Mouse (Mus musculus): ENCODE measurements around the gene Sgtb.

Gene Sgtb

DNA sequence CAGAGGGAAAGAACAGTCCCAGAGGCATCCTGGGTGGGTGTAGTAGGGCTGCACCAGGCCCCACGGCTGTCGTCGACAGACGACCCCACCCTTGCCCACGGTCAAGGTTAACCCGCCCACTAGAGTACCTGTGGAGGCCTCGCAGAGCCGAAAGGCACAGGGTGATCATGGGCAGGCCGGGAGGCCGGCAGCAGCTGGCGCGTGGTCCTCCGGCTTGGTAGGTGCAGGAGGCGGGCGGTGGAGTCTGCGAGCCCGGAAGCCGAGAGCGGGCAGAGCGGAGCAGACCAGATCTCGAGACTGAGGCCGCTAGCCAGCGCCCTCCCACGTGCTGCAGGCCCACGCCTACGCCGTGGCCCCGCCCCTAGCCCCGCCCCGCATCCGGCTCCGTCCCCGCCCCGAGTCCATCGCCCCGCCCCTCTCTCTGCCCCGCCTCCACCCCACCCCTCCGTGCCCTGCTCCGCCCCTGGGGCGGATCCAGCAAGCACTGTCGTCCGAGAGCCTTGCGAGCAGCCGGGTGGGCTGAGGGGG lies at the start of gene Sgtb, which contains the start of gene Nln:
Sgtb (plus strand) TSS at position 454 of the 528 bp plus-strand sequence.
Nln (minus strand) TSS at position 327 of the 528 bp plus-strand sequence.
- peak; percentile 90 for DNase-seq (ENCODE audit: low spot score)

DNA sequence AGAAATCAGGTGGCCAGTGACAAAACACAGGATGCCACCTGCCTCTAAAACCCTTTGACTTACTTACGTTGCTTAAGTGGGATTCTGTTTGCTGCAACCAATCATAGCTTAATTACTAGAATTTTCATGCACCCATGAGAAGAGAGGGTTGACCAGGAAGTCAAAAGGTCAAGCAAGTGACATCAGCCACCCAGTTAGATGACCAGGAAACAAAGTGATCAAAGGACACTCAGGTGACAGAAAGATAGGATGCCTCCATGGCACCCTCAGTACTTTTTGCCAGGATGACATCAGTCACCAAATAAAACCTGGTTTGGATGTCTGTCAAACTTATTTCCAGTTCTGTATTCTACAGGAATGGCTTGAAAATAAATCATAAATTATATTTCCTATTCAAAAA lies 49.3 kb upstream of the Sgtb start:
- no peak for DNase-seq (ENCODE audit: low spot score)

DNA sequence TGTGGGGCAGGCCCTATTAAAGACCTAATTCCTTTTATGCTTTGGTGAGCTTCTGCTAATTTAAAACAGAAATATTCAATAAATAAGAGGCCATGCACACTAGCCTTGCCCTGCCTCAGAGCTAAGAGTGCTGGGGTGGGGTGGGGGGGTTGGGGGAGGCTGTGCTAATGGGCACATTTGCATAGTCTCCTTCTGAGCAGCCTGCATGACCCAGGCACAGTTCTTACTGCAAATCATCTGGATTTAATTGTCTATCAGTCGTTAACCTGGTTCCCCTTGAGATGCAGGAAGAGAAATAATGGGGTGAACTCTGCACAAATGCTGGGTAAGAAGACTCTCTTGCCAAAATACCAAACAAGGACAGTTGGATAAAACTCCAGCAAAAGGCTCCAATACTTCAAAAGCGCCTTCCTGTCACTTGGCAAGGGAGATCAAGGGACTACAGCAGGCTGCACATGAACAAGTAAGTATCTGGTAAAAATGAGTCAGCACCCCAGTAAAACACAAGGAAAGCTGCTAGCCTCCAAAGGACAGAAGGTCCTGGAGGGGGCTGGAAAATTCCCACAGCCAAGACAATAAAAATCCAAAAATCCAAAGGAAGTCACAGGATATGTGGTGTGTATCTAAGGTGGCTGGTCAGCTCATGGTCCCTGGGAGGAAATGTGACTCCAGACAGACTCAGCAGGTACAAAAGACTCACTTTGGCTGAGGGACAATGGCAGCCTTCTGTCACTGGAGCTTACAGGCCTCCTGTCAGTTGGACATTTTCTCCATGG lies 47.4 kb upstream of the Sgtb start:
- no peak for DNase-seq (ENCODE audit: low spot score)

DNA sequence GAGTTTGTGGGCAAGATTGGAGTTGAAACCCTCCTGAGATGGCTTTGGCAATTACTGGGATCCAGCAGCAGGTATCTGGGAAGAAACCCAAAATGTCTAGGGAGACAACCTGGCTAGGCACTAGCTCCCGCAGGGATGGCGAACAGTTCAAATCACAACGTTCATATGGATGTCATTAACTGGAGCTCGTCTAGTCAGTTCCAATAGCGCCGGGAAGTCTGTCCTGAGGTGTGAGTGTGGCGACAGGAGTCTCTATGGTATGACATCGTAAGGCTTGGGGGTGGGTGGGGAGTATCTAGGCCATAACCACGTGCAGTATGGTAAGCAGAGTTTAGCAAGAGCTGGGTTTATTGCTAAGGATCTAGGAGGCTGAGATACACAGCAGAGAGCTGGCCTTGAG lies 46.5 kb upstream of the Sgtb start:
- DNase-seq (ENCODE audit: low spot score): no peak

DNA sequence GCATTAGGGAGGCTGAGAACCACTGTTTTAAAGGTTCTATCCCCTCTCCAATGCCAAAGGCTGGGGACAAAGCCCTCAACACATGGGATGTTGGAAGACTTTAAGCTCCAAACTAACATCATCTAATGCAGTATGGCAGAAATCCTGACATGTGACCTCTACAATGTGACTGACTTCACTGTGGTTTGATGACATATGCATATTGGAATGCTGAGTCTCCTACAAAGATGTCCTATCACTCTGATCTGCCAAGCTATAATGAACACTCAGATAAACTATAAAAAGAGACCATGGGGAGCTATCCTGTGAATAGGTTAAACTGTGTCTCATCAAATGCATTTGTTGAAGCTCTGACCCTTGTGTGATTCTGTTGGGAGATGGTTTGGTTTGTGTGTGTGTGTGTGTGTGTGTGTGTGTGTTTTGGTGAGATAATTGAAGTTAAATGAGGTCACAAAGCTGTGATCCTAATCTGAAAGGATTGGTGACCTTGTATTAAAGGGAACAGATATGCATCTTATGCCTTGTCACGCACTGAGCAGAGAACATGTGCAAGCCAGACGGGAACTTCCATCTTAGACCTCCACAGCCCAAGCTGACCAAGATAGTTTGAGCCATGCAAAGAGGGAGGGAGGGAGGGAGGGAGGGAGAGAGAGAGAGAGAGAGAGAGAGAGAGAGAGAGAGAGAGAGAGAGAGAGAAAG lies 43.7 kb upstream of the Sgtb start:
- no peak for DNase-seq (ENCODE audit: low spot score)

DNA sequence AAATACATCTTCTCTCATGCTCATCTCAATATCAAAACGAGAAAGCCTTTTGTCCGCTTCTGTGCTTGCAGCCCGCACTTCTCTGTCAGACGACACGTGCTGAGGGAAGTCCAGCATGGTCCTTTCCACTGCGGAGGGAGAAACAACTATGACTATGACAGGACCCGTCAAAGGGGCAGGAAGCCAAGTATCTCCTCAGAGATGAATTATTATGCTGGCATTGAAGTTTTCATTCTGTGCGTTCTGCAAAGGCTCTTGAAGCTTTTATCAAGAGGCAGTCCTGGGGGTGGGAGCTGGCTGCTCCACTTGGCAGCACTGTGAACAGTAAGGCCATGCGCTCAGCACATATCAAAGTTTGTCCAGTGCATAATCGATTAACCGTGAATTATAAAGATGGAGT lies 40.3 kb upstream of the Sgtb start:
- DNase-seq (ENCODE audit: low spot score): no peak

DNA sequence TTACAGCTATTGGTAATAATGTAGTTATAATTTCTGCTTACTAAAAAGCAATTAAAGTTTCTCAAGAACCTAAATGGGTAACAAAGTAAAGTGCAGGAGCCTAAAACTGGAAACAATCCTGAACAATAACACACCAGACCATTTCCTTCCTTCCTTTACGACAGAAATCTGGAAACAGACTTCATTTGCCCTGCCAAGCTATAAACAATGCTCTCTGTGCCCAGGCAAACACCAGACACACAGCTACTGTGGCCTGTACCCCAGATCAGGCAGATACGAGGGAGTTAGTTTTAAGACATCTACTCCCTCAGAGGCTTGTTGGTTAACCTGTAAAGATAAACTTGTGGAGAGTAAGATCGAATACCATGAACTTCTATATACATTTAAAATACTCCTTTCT lies 38.8 kb upstream of the Sgtb start:
- DNase-seq (ENCODE audit: low spot score): no peak

DNA sequence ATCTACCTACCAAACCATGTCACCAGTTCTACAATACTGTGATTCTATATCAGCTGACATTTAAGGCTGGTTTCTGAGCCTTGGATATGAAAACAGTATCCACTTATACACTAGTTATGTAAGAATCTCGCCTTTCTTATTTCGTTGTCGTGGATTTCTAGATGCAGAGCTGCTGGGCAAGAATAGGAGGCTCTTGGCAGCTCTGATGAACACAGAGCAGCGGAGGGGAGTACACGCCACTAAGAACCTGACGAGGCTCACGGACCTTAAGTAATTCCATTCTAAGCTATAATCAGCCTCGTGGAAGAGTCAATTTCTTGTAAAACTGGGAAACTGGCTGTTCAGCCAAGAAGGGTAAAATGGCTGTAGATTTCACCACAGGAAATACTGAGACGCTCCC lies 37.2 kb upstream of the Sgtb start:
- no peak for DNase-seq (ENCODE audit: low spot score)

DNA sequence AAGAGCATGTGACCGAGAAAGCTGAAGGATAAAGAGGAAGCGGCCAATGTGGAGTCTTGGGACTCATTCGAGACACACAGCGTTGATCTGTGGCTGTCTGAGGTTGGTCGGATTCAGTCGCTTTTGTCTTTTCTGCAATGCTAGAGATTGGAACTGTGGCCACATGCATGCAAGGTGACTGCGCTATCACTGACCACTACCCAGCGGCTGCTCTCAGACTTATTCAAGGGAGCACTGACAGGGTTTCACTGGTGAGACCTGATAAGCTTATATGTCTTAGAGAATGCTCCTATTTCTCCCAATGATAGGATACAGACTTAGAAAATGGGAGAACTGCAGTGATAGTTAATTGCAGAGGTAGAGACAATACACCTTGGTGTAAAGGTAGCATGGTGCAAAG lies 35.3 kb upstream of the Sgtb start:
- DNase-seq (ENCODE audit: low spot score): no peak

DNA sequence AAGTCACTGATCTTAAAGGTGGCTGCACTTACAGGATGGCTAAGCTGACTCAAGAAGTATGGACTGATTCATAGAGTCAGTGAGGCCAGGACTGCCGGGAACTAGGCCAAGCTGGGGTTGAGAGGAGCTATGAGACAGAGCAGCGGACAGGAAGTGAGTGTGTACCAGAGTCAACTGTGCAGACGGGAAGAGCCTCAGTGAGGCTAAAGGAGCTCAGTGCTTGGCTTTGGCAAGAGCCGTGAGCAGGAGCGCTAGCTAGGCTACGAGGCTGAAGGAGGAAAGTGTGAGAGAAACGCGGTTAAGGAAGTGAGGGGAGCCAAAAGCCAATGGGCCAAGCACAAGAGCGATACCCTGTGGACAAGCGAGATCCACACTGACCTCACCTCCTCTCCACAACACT lies 34.8 kb upstream of the Sgtb start:
- DNase-seq (ENCODE audit: low spot score): no peak

DNA sequence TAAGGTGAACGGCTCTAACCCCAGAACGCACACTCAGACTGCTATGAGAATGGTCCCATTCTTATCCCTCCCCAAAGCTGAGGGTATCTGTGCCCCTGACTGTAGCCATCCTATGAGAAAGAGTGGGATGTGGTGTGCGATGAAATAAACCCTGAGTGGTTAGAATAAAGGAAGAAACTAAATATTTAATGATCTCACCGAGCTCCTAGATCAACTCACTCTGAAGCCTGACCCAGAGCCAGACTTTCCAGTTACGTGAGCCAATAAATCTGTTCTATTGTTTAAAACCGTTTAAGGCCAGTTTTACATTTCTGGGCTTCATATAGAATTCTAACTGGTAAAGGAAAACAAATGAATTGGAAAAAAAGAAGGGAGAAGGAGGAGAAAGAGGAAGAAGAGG lies 32.5 kb upstream of the Sgtb start:
- DNase-seq (ENCODE audit: low spot score): no peak

DNA sequence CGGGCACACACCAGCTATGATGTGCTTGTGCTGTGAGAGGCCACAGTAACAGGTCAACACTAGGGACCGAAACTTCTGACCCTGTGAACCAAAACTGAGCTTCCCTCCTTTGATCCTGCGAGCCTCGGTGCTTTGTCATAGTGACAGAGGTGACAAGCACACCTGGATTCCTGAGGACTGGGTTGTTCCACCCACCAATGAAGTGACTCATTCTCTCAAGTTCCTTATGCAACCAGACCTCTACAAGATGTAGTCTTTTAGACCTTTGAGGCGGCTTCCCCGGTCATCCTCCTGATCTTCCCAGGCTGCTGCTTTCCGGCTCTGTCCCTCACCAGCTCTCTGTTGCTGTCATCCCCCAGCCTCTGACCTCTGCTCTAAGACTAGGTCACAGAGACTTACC lies 27.0 kb upstream of the Sgtb start:
- no peak for DNase-seq (ENCODE audit: low spot score)

DNA sequence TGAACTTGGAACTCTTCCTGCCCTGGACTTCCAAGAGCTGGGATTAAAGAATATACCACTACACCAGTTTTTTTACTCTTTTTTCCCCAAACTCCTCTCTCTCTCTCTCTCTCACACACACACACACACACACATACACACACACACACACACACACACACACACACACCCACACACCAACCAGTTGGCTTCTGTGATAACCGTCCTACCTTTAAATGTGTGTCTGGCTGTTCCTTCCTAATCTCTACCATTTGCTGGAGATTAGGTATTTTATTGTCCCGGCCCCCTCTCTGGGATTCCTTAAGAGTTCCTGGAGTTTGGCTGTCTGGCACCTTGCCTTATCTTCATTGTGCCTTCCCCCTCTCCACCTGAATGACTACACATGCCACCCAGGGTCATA lies 24.9 kb upstream of the Sgtb start:
- DNase-seq (ENCODE audit: low spot score): no peak

DNA sequence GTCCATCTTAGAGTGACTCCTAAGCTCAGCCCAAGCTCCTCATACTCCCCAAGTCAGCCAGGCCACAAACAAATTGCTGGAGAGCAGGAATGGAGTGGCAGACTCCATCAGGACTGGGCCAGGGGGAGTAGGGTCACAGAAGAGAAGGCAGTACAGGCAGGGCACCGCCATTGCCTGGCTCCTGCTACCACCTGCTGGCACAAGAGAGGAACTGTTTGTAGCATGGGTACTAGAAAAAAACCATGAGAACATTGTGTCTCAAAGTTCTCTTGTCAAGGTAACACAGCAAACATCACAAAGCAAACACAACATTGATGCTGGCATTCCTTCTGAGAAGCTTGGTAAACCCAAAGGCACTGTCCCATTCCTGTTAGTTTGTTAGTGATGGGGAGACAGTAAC lies 20.2 kb upstream of the Sgtb start:
- DNase-seq (ENCODE audit: low spot score): no peak

DNA sequence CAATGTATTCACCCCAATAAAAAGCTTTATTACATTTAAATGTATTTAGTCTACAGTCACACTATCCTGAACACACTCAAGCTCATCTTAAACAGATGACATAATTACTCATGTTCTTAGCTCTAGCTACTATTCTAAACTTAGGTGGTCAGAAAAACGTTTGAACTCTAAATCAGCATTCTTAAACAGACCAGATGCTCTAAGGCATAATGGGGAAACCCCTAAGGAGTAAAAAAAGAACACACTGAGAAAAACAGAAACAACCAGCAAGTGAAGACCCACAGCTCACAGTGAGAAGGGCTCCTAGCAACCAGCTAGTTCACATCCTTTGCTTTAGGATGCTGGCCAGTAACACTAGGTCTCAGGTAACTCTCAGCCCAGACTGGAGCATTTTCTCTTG lies 17.8 kb upstream of the Sgtb start:
- no peak for DNase-seq (ENCODE audit: low spot score)

DNA sequence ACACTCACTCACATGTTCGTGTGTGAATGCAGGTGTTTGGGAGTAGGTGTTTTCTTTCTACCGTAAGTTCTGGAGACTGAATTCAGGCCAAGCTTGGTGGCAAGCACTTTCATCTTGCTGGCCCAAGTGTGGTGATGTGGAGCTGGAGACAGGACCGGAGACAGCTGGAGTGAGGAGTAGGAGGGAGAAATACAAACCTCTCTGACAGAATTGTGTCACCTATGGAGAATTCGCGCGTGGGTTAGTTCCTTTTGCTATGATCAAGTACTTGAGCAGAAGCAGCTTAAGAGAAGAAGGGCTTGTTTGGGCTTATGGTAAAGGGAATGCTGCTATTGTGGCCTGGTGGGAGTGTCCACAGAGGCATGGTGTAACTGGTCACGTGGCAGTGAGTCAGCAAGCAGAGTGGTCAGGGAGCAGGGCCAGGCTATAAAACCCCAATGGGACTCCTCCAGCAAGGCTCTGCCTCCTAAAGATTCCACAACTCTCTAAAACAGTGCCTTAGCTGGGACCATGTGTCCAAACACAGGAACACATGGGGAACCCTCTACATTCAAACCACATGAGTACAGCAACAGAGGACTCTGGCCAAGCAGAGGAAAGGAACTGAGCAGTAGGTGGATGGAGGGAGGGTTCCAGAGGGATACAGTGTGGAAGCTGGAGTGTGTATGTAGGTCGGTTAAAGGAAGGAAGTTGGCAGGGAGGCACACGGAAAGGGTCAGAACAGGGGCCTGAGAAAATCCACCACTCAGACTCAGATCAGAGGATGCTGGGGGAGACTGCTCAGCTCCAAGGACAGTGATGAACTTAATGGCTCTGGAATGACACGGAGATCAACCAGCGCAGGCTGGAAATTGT lies 14.8 kb upstream of the Sgtb start:
- no peak for DNase-seq (ENCODE audit: low spot score)

DNA sequence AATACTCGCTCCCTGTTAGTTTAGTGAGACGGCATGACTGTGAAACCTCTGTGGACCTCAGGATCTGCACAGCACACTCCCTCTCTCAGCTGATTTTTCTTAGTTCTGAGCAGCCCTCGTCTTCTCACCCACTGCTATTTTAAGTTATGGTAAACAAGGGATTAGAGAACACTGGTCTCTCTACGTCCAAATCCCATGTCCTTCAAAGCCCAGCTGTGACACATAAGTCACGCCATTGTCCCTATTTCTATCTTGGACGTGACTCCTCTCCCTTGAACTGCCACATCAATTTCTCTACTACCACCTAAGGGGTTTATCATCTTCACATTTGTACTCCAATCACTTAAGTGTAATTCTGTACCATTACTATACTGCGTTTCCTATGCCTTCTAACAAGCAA lies 13.6 kb upstream of the Sgtb start:
- no peak for DNase-seq (ENCODE audit: low spot score)

DNA sequence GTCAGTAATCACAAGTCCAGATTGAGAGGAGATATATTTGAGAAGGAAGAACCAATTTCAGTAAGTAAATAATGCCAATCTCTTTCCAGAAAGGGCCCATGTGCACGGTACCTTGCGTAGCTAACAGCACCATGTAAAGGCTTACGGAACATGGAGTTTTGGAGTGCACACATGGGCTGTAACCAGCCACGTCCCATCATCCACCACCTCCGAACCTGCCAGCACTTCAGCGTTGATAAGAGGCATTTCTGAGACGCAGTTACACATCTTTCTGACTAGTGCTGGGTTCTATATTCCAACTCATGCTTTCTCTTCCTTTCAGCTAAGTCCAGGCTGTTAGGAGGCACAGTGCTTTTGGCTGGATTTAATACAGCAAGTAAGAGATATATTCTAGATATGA lies 12.4 kb upstream of the Sgtb start:
- DNase-seq (ENCODE audit: low spot score): no peak

DNA sequence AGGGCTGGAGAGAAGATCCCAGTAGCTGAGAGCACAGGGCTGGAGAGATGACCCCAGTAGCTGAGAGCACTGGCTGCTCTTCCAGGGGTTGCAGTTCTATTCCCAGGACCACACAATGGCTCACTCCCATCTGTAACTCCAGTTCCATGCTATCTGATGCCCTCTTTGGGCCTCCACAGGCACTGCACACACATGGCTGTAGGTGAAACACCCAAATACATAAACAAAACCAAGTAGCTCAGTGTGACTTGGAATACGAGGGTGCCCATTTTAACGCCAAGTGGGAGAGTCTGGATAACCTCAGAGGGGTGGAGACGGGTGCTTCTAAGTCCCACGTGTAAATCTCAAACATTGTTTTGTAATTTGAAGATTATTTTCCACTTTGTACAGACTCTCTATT lies 9.1 kb upstream of the Sgtb start:
- no peak for DNase-seq (ENCODE audit: low spot score)

DNA sequence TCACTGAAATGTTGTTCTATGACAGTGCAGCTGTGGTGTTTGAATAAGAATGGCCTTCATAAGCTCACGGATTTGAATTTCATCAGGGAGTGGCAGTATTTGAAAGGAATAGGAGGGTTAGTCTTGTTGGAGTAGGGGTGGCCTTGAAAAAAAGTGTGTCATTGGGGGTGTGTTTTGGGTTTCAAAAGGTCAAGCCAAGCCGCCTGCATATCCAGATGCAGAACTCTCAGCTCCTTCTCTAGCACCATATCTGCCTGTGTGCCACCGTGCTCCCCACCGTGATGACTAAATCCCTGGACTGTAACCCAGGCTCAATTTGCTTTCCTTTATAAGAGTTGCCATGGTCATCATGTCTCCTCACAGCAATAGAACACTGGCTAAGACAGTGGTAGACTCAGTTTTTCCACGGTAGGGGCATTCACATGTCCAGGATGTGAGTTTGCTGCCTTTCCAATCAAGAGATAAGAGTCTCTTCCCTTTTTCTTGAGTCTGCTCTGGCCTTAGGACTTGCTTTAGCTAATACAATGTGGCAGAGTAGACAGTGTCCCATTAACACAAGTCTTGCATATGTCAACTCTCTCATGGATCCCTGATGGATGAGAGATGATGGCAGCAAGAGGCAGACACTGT lies 7.8 kb upstream of the Sgtb start:
- DNase-seq (ENCODE audit: low spot score): no peak

DNA sequence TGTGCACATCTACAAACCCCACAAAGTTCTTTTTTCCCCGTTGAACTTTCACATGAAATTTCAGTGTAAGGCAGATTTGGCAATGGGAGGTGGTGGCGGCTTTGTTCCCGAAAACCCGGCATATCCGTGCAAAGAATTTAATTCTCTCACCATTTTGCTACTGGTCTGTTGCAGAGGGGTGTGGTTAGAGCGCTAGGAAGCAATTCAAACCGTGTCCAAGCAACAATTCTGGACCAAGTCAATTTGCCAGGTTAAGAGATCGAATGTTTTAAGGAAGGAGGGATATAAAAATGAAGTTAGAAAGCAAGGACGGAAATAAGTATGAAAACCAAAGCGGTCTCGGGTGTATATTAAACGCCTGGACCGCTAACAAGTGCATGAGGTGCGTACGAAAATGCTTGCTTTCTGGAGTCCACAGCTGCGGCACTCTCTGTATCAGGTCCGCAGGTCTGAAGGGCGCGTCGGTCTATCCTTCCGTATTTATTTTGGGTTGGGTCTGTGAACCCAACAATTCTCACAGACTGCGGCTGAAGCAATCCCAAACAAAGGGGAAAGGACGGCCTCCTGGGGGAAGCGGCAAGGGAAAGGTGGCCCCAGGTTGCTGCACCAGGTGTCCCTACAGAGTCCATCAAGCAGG lies 772 bp upstream of the Sgtb start:
- no peak for DNase-seq (ENCODE audit: low spot score)
